Mouse (Mus musculus) adrenal gland, adult 2 months (tissue): Measurements from ENCODE around the gene Sbno1. TPM values are rescaled to one million over a fixed set of nuclear protein-coding genes. Genes with fewer than 3 reads are reported as not detected.

Experiments
- DNase-seq: peaks from one replicate; pipeline ENCODE4 v3.0.0; 2021
- long read RNA-seq: library from polyadenylated mRNA; stranded (forward); transcript quantifications from one replicate; pipeline ENCODE4 v2.0.0, GENCODE M21; 2021
- polyA plus RNA-seq: library from polyadenylated mRNA; depleted of rRNA; stranded (reverse); fragments of >200 nt; gene quantifications from 2 replicates; pipeline ENCODE4 v1.2.3, GENCODE M21; 2012; rRNA removed
- total RNA-seq, 2 experiments: library from RNA; stranded (reverse); gene quantifications; 2 replicates each; pipeline ENCODE4 v1.2.3; 2021

The Sbno1 gene
- 100 to 1,000 TPM in 1 of 2 experiments, 10 to 100 TPM in 1; 74.1 to 119 TPM for total RNA-seq
- 6.0 and 6.9 TPM in 2 replicates for polyA plus RNA-seq
- long read RNA-seq, full-length matches to known transcripts, result 6 of 12 reads
- long read RNA-seq, partial matches to known transcripts, result 0 of 12 reads
- long read RNA-seq, other reads (novel, unspliced or antisense), result 6 of 12 reads

GRCm38 (mm10) chr5:124425412-124426259 lies at the start of gene Sbno1:
Gene Sbno1, minus strand, starts transcription at chr5:124426001.
- DNase-seq, result peak; percentile 96

GRCm38 (mm10) chr5:124470591-124471171 lies 44.9 kb upstream of the Sbno1 start:
- DNase-seq, result no peak

GRCm38 (mm10) chr5:124469486-124469885 lies 43.7 kb upstream of the Sbno1 start:
- no peak for DNase-seq

GRCm38 (mm10) chr5:124468365-124468764 lies 42.6 kb upstream of the Sbno1 start:
- DNase-seq, result peak; percentile 15

- peak; percentile 29 for DNase-seq
Observed at GRCm38 (mm10) chr5:124467766-124468165, 42.0 kb upstream of the Sbno1 start.

- DNase-seq, result no peak
Observed at GRCm38 (mm10) chr5:124464905-124465304, 39.1 kb upstream of the Sbno1 start.

- DNase-seq, result no peak
Observed at GRCm38 (mm10) chr5:124463462-124463861, 37.7 kb upstream of the Sbno1 start.

GRCm38 (mm10) chr5:124462297-124463025 lies 36.7 kb upstream of the Sbno1 start:
- no peak for DNase-seq

GRCm38 (mm10) chr5:124460922-124461321 lies 35.1 kb upstream of the Sbno1 start:
- DNase-seq, result peak; percentile 73

- DNase-seq, result no peak
Observed at GRCm38 (mm10) chr5:124456762-124457161, 31.0 kb upstream of the Sbno1 start.

- DNase-seq, result no peak
Observed at GRCm38 (mm10) chr5:124454082-124454419, 28.2 kb upstream of the Sbno1 start.

- no peak for DNase-seq
Observed at GRCm38 (mm10) chr5:124453339-124454081, 27.7 kb upstream of the Sbno1 start.

- no peak for DNase-seq
Observed at GRCm38 (mm10) chr5:124452494-124453228, 26.9 kb upstream of the Sbno1 start.

- no peak for DNase-seq
Observed at GRCm38 (mm10) chr5:124450641-124451340, 25.0 kb upstream of the Sbno1 start.

GRCm38 (mm10) chr5:124450051-124450450 lies 24.2 kb upstream of the Sbno1 start:
- DNase-seq, result no peak

- peak; percentile 79 for DNase-seq
Observed at GRCm38 (mm10) chr5:124449494-124449893, 23.7 kb upstream of the Sbno1 start.

- DNase-seq, result peak; percentile 90
Observed at GRCm38 (mm10) chr5:124446301-124446881, 20.6 kb upstream of the Sbno1 start.

- peak; percentile 80 for DNase-seq
Observed at GRCm38 (mm10) chr5:124445621-124446293, 20.0 kb upstream of the Sbno1 start.
